Mouse (Mus musculus) embryonic facial prominence, embryonic 14.5 days (tissue): ENCODE measurements at regions not wholly inside any gene's neighbourhood (a gene's known extent, or its start where the extent isn't known, plus 50 kb on each side); places are given as distances from the start of the nearest gene placed in this dataset.

Source experiments
- ATAC-seq: fragments of 200-750 bp; cut with Nextera tagmentation; 2 replicates; pipeline ENCODE4 v1.8.0; 2017; ENCODE audit warnings: low read depth, moderate number of reproducible peaks, moderate TSS enrichment
- DNase-seq: peaks from one replicate; pipeline ENCODE4 v3.0.0-alpha.2; 2015; ENCODE audit warnings: low spot score
- H3K27ac ChIP-seq: fragments of 300-500 bp; sonication (generic); replicated peaks from 2 replicates; pipeline ENCODE4 v1.5.1; 2014; ENCODE audit warnings: low read depth, mild to moderate bottlenecking, low read length, moderate library complexity
- H3K27me3 ChIP-seq: fragments of 300-500 bp; sonication (generic); replicated peaks from 2 replicates; pipeline ENCODE4 v1.6.1; 2014; ENCODE audit warnings: low read length; ENCODE audit not compliant: control insufficient read depth, insufficient read depth
- H3K36me3 ChIP-seq: fragments of 300-500 bp; sonication (generic); 2 replicates; pipeline ENCODE4 v1.6.1; 2014; ENCODE audit warnings: low read length, mixed read lengths; ENCODE audit not compliant: control insufficient read depth, insufficient read depth
- H3K4me1 ChIP-seq: fragments of 300-500 bp; sonication (generic); 2 replicates; pipeline ENCODE4 v1.6.1; 2014; ENCODE audit warnings: antibody characterized with exemption, low read length; ENCODE audit not compliant: control insufficient read depth, insufficient read depth
- H3K4me2 ChIP-seq: fragments of 300-500 bp; sonication (generic); 2 replicates; pipeline ENCODE4 v1.6.1; 2014; ENCODE audit warnings: low read depth, mild to moderate bottlenecking, low read length, moderate library complexity, mixed read lengths
- H3K4me3 ChIP-seq: fragments of 300-500 bp; sonication (generic); 2 replicates; pipeline ENCODE4 v1.5.1; 2014; ENCODE audit warnings: low read depth, mild to moderate bottlenecking, low read length
- H3K9ac ChIP-seq: fragments of 300-500 bp; sonication (generic); 2 replicates; pipeline ENCODE4 v1.6.1; 2014; ENCODE audit warnings: low read depth, mild to moderate bottlenecking, low read length, moderate library complexity, mixed read lengths
- H3K9me3 ChIP-seq: fragments of 300-500 bp; sonication (generic); 2 replicates; pipeline ENCODE4 v1.6.1; 2016; ENCODE audit warnings: low read length; ENCODE audit not compliant: control insufficient read depth
- WGBS: fragments of 180-500 bp; shearing (Covaris S2); extraction: QIAGEN DNeasy Blood & Tissue Kit; methylation state at CpG from one replicate; pipeline ENCODE4 v1.1.7; 2014; 5-methylcytosine and 5-hydroxymethylcytosine counted together

DNA sequence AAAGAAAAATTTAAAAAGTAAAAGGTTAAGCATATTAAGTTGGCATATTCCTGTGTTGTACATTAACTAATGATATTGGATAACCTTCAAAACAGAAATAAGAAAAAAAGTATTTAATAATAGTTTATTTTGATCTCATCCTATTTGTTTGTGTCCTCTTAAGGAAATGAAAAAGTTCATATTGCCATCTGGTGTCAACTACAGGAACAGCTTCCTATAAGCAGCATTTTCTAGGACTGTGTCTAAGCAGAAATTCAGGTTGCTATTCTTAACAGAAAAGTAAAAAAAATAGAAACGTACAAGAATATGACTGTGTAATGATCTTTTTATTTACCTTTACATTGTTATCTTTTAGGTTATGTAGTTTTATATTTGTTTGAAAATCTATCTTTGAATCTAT lies 313.4 kb upstream of the G6pd2 start:
- DNase-seq, result no peak

DNA sequence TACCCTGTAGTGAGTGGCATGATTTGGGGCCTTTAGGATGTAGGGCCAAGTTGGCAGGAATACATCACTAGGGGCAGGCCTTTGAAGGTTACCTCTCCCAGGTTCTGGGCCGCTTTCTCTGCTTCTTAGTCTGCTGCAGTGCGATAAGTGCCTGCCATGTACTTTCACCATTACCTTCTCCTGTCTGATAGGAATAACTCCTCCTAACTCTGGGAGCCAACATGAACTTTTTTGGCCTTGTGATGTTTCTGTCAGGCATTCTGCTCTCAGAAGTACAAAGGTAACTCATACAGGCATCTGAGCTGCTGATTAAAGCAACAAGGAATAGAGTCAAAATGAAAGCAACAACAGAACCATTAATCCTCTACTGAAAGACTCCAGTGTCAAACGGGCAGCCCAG lies 301.2 kb upstream of the G6pd2 start:
- ATAC-seq (no peak), DNase-seq (no peak)
- 87% methylated on average over 3 of the region's 3 CpGs for WGBS
- Histone ChIP-seq H3K4me2 (no peak overlapping the region), H3K27ac (no peak overlapping the region), H3K36me3 (no peaks in the 10 kb centered on the region), H3K9me3 (no peaks in the 10 kb centered on the region), H3K9ac (no peak overlapping the region), H3K4me1 (no peaks in the 10 kb centered on the region), H3K4me3 (no peak overlapping the region), H3K27me3 (no peaks in the 10 kb centered on the region)

More for the DNA sequence above, 313.4 kb upstream of the G6pd2 start:
- no peaks in the 10 kb centered on the region for H3K9me3 ChIP-seq
- H3K9ac ChIP-seq, result no peak overlapping the region
- H3K36me3 ChIP-seq, result no peaks in the 10 kb centered on the region
- no peaks in the 10 kb centered on the region for H3K27me3 ChIP-seq
- ATAC-seq, result no peak
- no peak overlapping the region for H3K4me2 ChIP-seq
- WGBS, result 61% methylated on average over 1 of the region's 1 CpGs
- H3K27ac ChIP-seq, result no peak overlapping the region
- no peaks in the 10 kb centered on the region for H3K4me1 ChIP-seq
- H3K4me3 ChIP-seq, result no peak overlapping the region

DNA sequence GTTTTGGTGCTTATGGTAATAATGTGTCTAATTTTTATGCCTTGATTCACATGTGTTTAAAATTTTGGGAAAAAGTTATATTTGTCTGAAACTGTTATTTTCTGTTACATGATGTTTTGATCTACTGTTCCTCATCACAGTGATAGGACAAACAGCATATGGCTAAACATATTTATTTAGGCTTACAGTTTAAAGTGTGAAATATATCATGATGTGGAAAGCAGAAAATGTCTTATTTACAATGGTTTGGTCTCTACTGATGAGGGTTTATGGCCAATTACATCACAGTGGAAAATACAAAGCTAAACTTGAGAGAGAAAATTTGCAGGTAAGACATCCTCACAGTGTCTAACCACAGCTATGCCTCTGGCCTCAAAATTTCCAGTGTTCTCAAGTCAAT lies 268.1 kb upstream of the G6pd2 start:
- no peak overlapping the region for H3K27ac ChIP-seq
- no peaks in the 10 kb centered on the region for H3K9me3 ChIP-seq
- no peaks in the 10 kb centered on the region for H3K36me3 ChIP-seq
- DNase-seq (no peak), ATAC-seq (no peak)
- no peak overlapping the region for H3K9ac ChIP-seq
- H3K4me1 ChIP-seq, result no peaks in the 10 kb centered on the region
- no peaks in the 10 kb centered on the region for H3K27me3 ChIP-seq
- no peak overlapping the region for H3K4me2 ChIP-seq
- no peak overlapping the region for H3K4me3 ChIP-seq

- peak; percentile 71 for DNase-seq
- H3K36me3 ChIP-seq, result no peaks in the 10 kb centered on the region
- no peaks in the 10 kb centered on the region for H3K4me1 ChIP-seq
- no peaks in the 10 kb centered on the region for H3K9me3 ChIP-seq
- WGBS, result 51% methylated on average over 5 of the region's 5 CpGs
- no peak overlapping the region for H3K4me3 ChIP-seq
- no peak overlapping the region for H3K4me2 ChIP-seq
- no peaks in the 10 kb centered on the region for H3K27me3 ChIP-seq
- no peak overlapping the region for H3K9ac ChIP-seq
- no peak overlapping the region for H3K27ac ChIP-seq
- ATAC-seq, result no peak
Measured at GRCm38 (mm10) chr5:61546632-61547492, 261.8 kb upstream of the G6pd2 start.

DNA sequence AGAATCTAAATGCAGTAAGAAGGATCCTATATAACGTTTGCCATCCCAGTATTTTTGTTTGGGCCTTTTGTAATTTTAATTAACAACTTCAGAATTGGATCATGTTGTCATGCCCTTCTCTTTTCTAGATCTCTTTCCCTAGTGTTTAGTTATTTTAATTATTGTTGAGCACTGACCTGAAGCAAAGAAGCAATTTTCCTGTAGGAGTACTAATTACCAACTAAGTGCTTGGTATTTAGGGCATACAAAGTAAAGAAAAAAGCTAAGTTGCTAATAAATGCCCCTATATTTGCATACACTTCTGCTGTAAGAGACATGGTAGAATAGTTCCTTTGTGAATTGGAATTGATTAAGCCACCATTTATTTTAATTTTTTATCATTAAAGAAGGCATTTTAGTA lies 255.1 kb upstream of the G6pd2 start:
- Histone ChIP-seq H3K4me1 (no peaks in the 10 kb centered on the region), H3K9ac (no peak overlapping the region), H3K9me3 (no peaks in the 10 kb centered on the region), H3K27me3 (no peaks in the 10 kb centered on the region), H3K27ac (no peak overlapping the region), H3K4me3 (no peak overlapping the region), H3K36me3 (no peaks in the 10 kb centered on the region), H3K4me2 (no peak overlapping the region)
- WGBS, result 59% methylated on average over 1 of the region's 1 CpGs
- ATAC-seq, result no peak
- DNase-seq, result no peak
